Mouse (Mus musculus) liver, embryonic 14.5 days (tissue): Measurements from ENCODE around the gene Dync1i2.

Experiments
- CTCF ChIP-seq: IDR thresholded peaks from 2 replicates; pipeline ENCODE4 v1.5.1; 2016; ENCODE audit warnings: antibody characterized with exemption, low read depth, control low read depth
- EP300 ChIP-seq: IDR thresholded peaks from 2 replicates; pipeline ENCODE4 v1.6.1; 2016; ENCODE audit warnings: antibody characterized with exemption, low read depth

DNA sequence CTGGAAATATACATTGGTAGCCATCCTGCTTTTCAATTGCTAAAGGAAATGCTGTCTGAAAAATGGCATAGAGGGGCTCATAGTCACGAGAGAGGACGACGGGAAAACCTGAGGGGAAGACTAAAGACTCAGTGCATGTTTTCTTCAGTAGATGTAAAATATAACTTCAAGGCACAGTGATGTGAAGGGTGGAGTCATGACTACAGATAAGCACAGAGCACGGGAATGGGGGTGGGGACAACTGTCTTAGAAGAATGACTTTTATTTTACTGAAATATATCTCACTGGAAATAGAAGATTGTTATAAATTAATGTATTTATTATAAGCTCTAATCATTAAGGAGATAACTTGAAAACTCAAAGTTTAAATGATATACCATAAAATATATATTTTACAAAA lies 58.6 kb downstream of the Dync1i2 start:
- TF ChIP-seq CTCF (no peak), EP300 (no peak)
